ENCODE assay signal across 26 mouse cellular contexts in the genomic region with DNA sequence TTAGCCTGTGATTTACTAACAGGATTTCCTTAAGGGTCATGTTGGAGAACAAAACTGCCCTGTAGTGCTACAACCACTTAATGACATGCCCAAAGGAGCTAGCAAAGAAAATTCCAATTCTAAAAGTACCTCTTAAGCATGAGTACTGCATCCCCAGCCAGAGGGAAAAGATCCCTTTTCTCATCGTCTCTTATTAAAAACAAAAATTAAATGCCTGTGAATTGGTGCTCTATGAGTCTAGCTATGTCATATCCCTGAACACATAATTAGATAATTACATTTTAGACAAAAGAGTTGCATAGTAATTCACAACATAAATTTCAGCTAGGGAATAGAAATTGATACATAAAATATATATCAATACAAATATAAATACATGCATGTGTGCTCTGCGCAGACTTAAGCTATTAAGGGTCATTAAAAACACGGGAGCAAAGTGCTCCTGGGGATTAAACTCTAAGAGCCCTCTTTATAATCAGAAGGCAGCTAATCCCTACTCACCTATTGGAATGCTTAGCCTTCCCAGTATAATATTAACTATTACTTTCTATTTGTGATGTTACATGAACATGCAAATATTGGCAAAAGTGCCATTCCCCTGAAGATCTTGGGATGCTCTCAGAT.
DNase-seq lines count a peak whose midpoint lies in the region; ATAC-seq and TF ChIP-seq lines count a peak whose summit lies in the region.
"Had no signal": no experiment of that assay in that cellular context is flagged by ENCODE, and none has a peak within 500 bp of the region (broad histone marks: within the 10 kb centered on the region; RNA-seq: fewer than 3 reads in every experiment).

No protein-coding gene starts in this region.

- peak; percentile 45; the same call in 1 of the 2 replicates for ATAC-seq in hindbrain, embryonic 15.5 days (ENCODE audit: low FRiP score, low read depth)
- ATAC-seq in hindbrain, embryonic 11.5 days (ENCODE audit: low FRiP score): no peak
- ATAC-seq in limb, embryonic 14.5 days (ENCODE audit: low FRiP score, low read depth): no peak
- ATAC-seq in neural tube, embryonic 13.5 days (ENCODE audit: low read depth): peak; percentile 53; the same call in 1 of the 2 replicates
- ATAC-seq: activated CD4-positive, CD25-positive, alpha-beta regulatory T cell, adult 4 months; forebrain, embryonic 14.5 days; forebrain, postnatal 0 days had no signal

- H3K27me3 ChIP-seq in hindbrain, embryonic 15.5 days: no peaks in the 10 kb centered on the region
- no peaks in the 10 kb centered on the region for H3K27me3 ChIP-seq in hindbrain, embryonic 11.5 days (ENCODE audit: control insufficient read depth, insufficient read depth, low read length)
- H3K27me3 ChIP-seq in limb, embryonic 14.5 days (ENCODE audit: control insufficient read depth, insufficient read depth, low read length): no peaks in the 10 kb centered on the region
- H3K27me3 ChIP-seq in limb, embryonic 10.5 days (ENCODE audit: low read depth, poor library complexity, severe bottlenecking): no peaks in the 10 kb centered on the region
- H3K27me3 ChIP-seq in neural tube, embryonic 13.5 days: no peaks in the 10 kb centered on the region
- H3K27me3 ChIP-seq: embryonic facial prominence, embryonic 12.5 days; embryonic facial prominence, embryonic 15.5 days; heart, embryonic 12.5 days; heart, embryonic 15.5 days had no signal

- no peaks in the 10 kb centered on the region for H3K36me3 ChIP-seq in hindbrain, embryonic 15.5 days
- H3K36me3 ChIP-seq in hindbrain, embryonic 11.5 days (ENCODE audit: control insufficient read depth, insufficient read depth, low read length): no peaks in the 10 kb centered on the region
- H3K36me3 ChIP-seq in limb, embryonic 14.5 days (ENCODE audit: control insufficient read depth, insufficient read depth, low read length): no peaks in the 10 kb centered on the region
- no peaks in the 10 kb centered on the region for H3K36me3 ChIP-seq in limb, embryonic 10.5 days
- no peaks in the 10 kb centered on the region for H3K36me3 ChIP-seq in neural tube, embryonic 13.5 days
- H3K36me3 ChIP-seq: embryonic facial prominence, embryonic 12.5 days; embryonic facial prominence, embryonic 15.5 days; heart, embryonic 12.5 days; heart, embryonic 15.5 days had no signal

- no peak for DNase-seq in hindbrain, embryonic 11.5 days (ENCODE audit: low spot score)
- peak; percentile 6 for DNase-seq in limb, embryonic 14.5 days (ENCODE audit: low spot score)
- DNase-seq in limb, embryonic 10.5 days (ENCODE audit: low spot score): no peak
- DNase-seq in neural tube, embryonic 10.5 days (ENCODE audit: extremely low spot score, low spot score): no peak
- DNase-seq in cerebellum, adult 9-11 months: no peak
- no peak for DNase-seq in heart, postnatal 10 days
- DNase-seq: adrenal gland, adult 8-10 months; adrenal gland, postnatal 25 days; cerebellum, adult 18-20 months; cerebellum, adult 9-10 months; cerebellum, postnatal 25 days; forebrain, postnatal 0 days; gastrocnemius, adult 2 months; gastrocnemius, postnatal 14 days; heart, adult 11 months; heart, postnatal 14 days; heart, postnatal 4 days had no signal

- intact Hi-C loops in heart, postnatal 10 days (cut with DNase I): no loop called here

- no peak overlapping the region for H3K4me2 ChIP-seq in hindbrain, embryonic 15.5 days
- no peak overlapping the region for H3K4me2 ChIP-seq in hindbrain, embryonic 11.5 days (replicated peaks; ENCODE audit: low read depth, low read length)
- no peak overlapping the region for H3K4me2 ChIP-seq in limb, embryonic 14.5 days (replicated peaks; ENCODE audit: low read depth, low read length, severe bottlenecking)
- H3K4me2 ChIP-seq in neural tube, embryonic 13.5 days: no peak overlapping the region
- H3K4me2 ChIP-seq: embryonic facial prominence, embryonic 12.5 days; embryonic facial prominence, embryonic 15.5 days; heart, embryonic 12.5 days; heart, embryonic 15.5 days; hindbrain, embryonic 14.5 days had no signal

- no peak for TF ChIP-seq POLR2A in limb, embryonic 14.5 days (IDR thresholded peaks at IDR 0.05; ENCODE audit: borderline replicate concordance, extremely low read depth, insufficient read depth, insufficient read length)

- no peaks in the 10 kb centered on the region for H3K9me3 ChIP-seq in hindbrain, embryonic 15.5 days
- H3K9me3 ChIP-seq in hindbrain, embryonic 11.5 days (ENCODE audit: control insufficient read depth, low read length): no peaks in the 10 kb centered on the region
- no peaks in the 10 kb centered on the region for H3K9me3 ChIP-seq in limb, embryonic 14.5 days (ENCODE audit: control insufficient read depth, low read length)
- no peaks in the 10 kb centered on the region for H3K9me3 ChIP-seq in limb, embryonic 10.5 days (replicated peaks)
- H3K9me3 ChIP-seq in neural tube, embryonic 13.5 days: no peaks in the 10 kb centered on the region
- H3K9me3 ChIP-seq: embryonic facial prominence, embryonic 12.5 days; embryonic facial prominence, embryonic 15.5 days; heart, embryonic 12.5 days; heart, embryonic 15.5 days had no signal

- H3K4me1 ChIP-seq in hindbrain, embryonic 15.5 days (replicated peaks): no peaks in the 10 kb centered on the region
- no peaks in the 10 kb centered on the region for H3K4me1 ChIP-seq in hindbrain, embryonic 11.5 days (replicated peaks; ENCODE audit: control insufficient read depth, insufficient read depth, low read length)
- H3K4me1 ChIP-seq in limb, embryonic 14.5 days (ENCODE audit: control insufficient read depth, insufficient read depth, low read length): no peaks in the 10 kb centered on the region
- H3K4me1 ChIP-seq in limb, embryonic 10.5 days: 0 out of 2 replicates have a peak, but pooled peaks cover 4% of the 10 kb centered on the region
- no peaks in the 10 kb centered on the region for H3K4me1 ChIP-seq in neural tube, embryonic 13.5 days (replicated peaks)
- H3K4me1 ChIP-seq: embryonic facial prominence, embryonic 12.5 days; embryonic facial prominence, embryonic 15.5 days; heart, embryonic 12.5 days; heart, embryonic 15.5 days had no signal

- H3K9ac ChIP-seq in hindbrain, embryonic 15.5 days: no peak overlapping the region
- H3K9ac ChIP-seq in hindbrain, embryonic 11.5 days (ENCODE audit: low read depth, low read length): no peak overlapping the region
- H3K9ac ChIP-seq in limb, embryonic 14.5 days (ENCODE audit: low read depth, low read length, severe bottlenecking): no peak overlapping the region
- H3K9ac ChIP-seq in neural tube, embryonic 13.5 days: no peak overlapping the region
- H3K9ac ChIP-seq: embryonic facial prominence, embryonic 12.5 days; embryonic facial prominence, embryonic 15.5 days; forebrain, postnatal 0 days; heart, embryonic 12.5 days; heart, embryonic 15.5 days; hindbrain, embryonic 14.5 days had no signal

- 66% methylated on average over 3 of the region's 3 CpGs for WGBS in hindbrain, embryonic 15.5 days
- WGBS in hindbrain, embryonic 11.5 days: 83% methylated on average over 3 of the region's 3 CpGs
- 33% methylated on average over 3 of the region's 3 CpGs for WGBS in limb, embryonic 14.5 days
- WGBS in limb, embryonic 10.5 days: 71% methylated on average over 3 of the region's 3 CpGs
- WGBS in neural tube, embryonic 13.5 days: 53% methylated on average over 3 of the region's 3 CpGs

- H3K27ac ChIP-seq in hindbrain, embryonic 15.5 days (replicated peaks): no peak overlapping the region
- H3K27ac ChIP-seq in hindbrain, embryonic 11.5 days (ENCODE audit: low read depth, low read length): no peak overlapping the region
- no peak overlapping the region for H3K27ac ChIP-seq in limb, embryonic 14.5 days (replicated peaks; ENCODE audit: low read depth, low read length)
- no peak overlapping the region for H3K27ac ChIP-seq in limb, embryonic 10.5 days
- H3K27ac ChIP-seq in neural tube, embryonic 13.5 days (replicated peaks): no peak overlapping the region
- H3K27ac ChIP-seq: embryonic facial prominence, embryonic 12.5 days; embryonic facial prominence, embryonic 15.5 days; gastrocnemius, adult 2 months; heart, embryonic 15.5 days; hindbrain, embryonic 14.5 days had no signal

- H3K4me3 ChIP-seq in hindbrain, embryonic 15.5 days: no peak overlapping the region
- no peak overlapping the region for H3K4me3 ChIP-seq in hindbrain, embryonic 11.5 days (ENCODE audit: low read depth, low read length)
- H3K4me3 ChIP-seq in limb, embryonic 14.5 days (replicated peaks; ENCODE audit: low read length): no peak overlapping the region
- H3K4me3 ChIP-seq in limb, embryonic 10.5 days: no peak overlapping the region
- no peak overlapping the region for H3K4me3 ChIP-seq in neural tube, embryonic 13.5 days
- H3K4me3 ChIP-seq: embryonic facial prominence, embryonic 12.5 days; embryonic facial prominence, embryonic 15.5 days; gastrocnemius, adult 2 months; heart, embryonic 12.5 days; heart, embryonic 15.5 days had no signal

Comparison
In these comparisons a context has a peak if more than half of its experiments do, and no peak if none do; other contexts are left out.
1. ATAC-seq: peak in hindbrain, embryonic 15.5 days (single experiment) and neural tube, embryonic 13.5 days (single experiment); none in hindbrain, embryonic 11.5 days (single experiment) and limb, embryonic 14.5 days (single experiment).